Mouse (Mus musculus): Measurements from ENCODE around the gene Pycard. TPM values are rescaled to one million over a fixed set of nuclear protein-coding genes. Genes with fewer than 3 reads are reported as not detected.

The Pycard gene
- 16.5 and 20.1 TPM in 2 replicates for polyA plus RNA-seq (2012; rRNA removed)

GRCm38 (mm10) chr7:127993341-127993977, at the start of gene Pycard:
TSS of gene Pycard (minus strand) at chr7:127993867.

DNA sequence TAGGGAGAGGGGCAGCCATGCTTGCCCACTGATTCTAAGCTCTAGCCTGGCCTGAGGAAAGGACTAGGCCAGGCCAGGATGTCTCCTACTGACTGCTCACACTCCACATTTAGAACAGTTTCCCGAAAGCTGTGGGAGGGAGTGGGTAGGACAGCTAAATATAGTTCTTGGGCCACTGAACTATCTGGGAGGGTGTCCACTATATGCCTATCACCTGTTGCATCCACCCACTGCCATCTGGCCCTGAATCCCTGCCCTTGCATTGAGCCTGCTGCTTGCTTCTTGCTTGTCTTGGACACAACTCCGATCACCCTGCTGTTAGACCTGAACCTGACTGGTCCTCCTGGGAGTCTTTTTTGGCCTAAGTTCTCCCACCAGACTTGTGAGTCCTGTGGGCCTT, 10.0 kb upstream of the Pycard start, which contains the start of gene Trim72:
Gene Trim72, plus strand, starts transcription at position 262 of the 400 bp plus-strand sequence.

DNA sequence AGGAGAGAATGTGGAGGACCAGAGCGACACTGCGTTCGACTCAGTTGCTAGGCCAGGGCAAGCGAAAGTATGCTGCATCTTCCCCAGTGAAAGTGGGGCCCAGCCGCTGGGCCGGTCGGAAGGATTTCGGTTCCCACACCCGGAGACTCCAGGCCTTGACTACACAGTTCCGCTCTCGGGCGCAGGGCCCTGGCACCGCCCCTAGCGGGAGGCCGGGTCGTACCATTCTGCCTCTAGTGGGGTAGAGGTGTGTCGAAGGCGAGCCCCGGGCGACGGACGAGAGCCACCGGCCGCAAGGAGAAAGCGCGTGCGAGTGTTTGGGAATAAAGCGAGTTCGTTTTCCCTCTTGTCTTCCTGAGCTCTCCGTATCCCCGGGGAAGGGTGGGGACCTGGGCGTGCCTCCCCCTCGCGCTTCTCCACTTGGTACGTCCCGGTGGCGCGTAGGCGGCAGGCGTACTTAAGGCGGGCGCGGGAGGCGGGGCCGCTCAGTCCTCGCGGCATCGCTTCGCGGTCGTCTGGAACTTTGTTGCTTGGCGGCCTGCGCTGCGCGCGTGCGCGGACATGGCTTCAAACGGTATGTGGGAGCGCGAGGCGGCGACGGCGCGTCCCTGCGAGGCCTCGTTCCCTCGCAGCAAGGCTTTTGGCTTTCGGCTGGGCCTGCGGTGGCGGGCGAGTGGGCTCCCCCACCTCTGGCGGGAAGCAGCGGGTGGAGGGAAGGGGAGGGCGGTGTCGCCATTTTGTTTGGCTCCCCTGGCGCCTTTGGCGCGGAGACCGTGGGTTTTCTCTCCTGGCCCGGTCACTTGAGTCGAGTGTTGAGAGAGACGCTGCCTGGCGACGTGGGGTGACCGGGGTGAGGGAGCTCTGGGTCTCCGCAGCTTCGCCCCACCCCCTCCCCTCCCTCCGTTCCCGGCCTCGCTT, 26.4 kb downstream of the Pycard start, which contains the start of gene Fus:
Gene Fus, plus strand, starts transcription at position 454 of the 918 bp plus-strand sequence.

DNA sequence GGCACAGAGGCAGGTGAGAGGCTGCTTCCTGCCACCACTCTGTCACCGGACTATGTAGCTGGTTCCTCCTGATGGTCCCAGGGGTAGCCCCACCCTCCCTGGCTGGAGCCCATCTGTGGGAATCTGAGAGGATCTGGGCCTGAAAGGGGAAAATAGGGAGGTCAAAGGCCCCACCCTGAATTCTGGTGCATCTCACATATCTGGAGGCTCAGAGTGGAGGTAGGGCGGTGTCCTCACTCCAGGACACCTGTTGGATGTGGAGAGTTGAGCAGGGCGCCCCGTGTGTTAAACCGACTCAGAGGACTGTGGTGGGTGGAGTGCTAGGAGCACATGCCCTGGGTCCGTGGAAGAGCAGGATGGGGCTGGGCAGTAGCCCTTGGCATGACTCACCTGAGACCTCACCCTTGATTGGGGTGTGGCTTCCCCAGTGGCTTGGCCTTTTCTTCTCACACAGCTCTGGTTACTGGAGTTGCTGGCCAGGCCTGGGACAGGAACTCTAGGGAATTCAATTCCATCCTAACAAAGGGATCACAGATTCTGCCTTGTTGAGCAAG, 47.1 kb downstream of the Pycard start, which contains the start of gene Prss36:
Gene Prss36, minus strand, starts transcription at position 256 of the 554 bp plus-strand sequence.

Other genes starting within 250 kb of the Pycard start
- 10.2 and 11.0 TPM in 2 replicates for gene Fbxl19, start 249.3 kb downstream of the Pycard start, polyA plus RNA-seq (2012; rRNA removed)
- gene Orai3, start 224.1 kb downstream of the Pycard start, polyA plus RNA-seq (2012; rRNA removed) = 4.6 and 6.9 TPM in 2 replicates
- 4.3 and 6.2 TPM in 2 replicates for gene Setd1a, start 217.2 kb downstream of the Pycard start, polyA plus RNA-seq (2012; rRNA removed)
- 0.90 and 1.2 TPM in 2 replicates for gene Gm49388, start 208.3 kb downstream of the Pycard start, polyA plus RNA-seq (2012; rRNA removed)
- gene Hsd3b7, start 193.3 kb downstream of the Pycard start, polyA plus RNA-seq (2012; rRNA removed) = 39.0 and 44.6 TPM in 2 replicates
- 36.4 and 37.2 TPM in 2 replicates for gene Stx4a, start 169.6 kb downstream of the Pycard start, polyA plus RNA-seq (2012; rRNA removed)
- 1.1 TPM in 2 replicates for gene Stx1b, start 169.3 kb downstream of the Pycard start, polyA plus RNA-seq (2012; rRNA removed)
- 6.1 and 7.2 TPM in 2 replicates for gene Zfp646, start 117.6 kb downstream of the Pycard start, polyA plus RNA-seq (2012; rRNA removed)
- 2.2 and 2.9 TPM in 2 replicates for gene Zfp668, start 117.0 kb downstream of the Pycard start, polyA plus RNA-seq (2012; rRNA removed)
- gene Prss53, start 102.9 kb downstream of the Pycard start, polyA plus RNA-seq (2012; rRNA removed) = 0.37 and 0.40 TPM in 2 replicates
- not detected in 2 replicates for gene Gm21974, start 98.4 kb downstream of the Pycard start, polyA plus RNA-seq (2012; rRNA removed)
- 65.8 and 72.2 TPM in 2 replicates for gene Vkorc1, start 98.2 kb downstream of the Pycard start, polyA plus RNA-seq (2012; rRNA removed)
- gene Bckdk, start 89.8 kb downstream of the Pycard start, polyA plus RNA-seq (2012; rRNA removed) = 24.1 and 27.2 TPM in 2 replicates
- 12.5 and 14.2 TPM in 2 replicates for gene Kat8, start 81.4 kb downstream of the Pycard start, polyA plus RNA-seq (2012; rRNA removed)
- 7.2 and 8.8 TPM in 2 replicates for gene Prss8, start 63.8 kb downstream of the Pycard start, polyA plus RNA-seq (2012; rRNA removed)
- 1.6 and 2.2 TPM in 2 replicates for gene Prss36, start 47.1 kb downstream of the Pycard start, polyA plus RNA-seq (2012; rRNA removed)
- 279 and 290 TPM in 2 replicates for gene Fus, start 26.4 kb downstream of the Pycard start, polyA plus RNA-seq (2012; rRNA removed)
- 0.05 and 0.67 TPM in 2 replicates for gene Trim72, start 10.1 kb upstream of the Pycard start, polyA plus RNA-seq (2012; rRNA removed)
- 2.0 and 2.8 TPM in 2 replicates for gene Itgam, start 68.8 kb upstream of the Pycard start, polyA plus RNA-seq (2012; rRNA removed)
- gene Gm49368, start 68.8 kb upstream of the Pycard start, polyA plus RNA-seq (2012; rRNA removed) = 0.01 TPM in 1 of 2 replicates, not detected in the other
- gene Itgax, start 135.7 kb upstream of the Pycard start, polyA plus RNA-seq (2012; rRNA removed) = 0.12 TPM in 2 replicates
- gene Itgad, start 160.5 kb upstream of the Pycard start, polyA plus RNA-seq (2012; rRNA removed) = 0.01 and 0.06 TPM in 2 replicates
- gene Cox6a2, start 212.5 kb upstream of the Pycard start, polyA plus RNA-seq (2012; rRNA removed) = 0.55 and 1.4 TPM in 2 replicates
- gene Armc5, start 243.5 kb upstream of the Pycard start, polyA plus RNA-seq (2012; rRNA removed) = 4.6 and 5.1 TPM in 2 replicates
- gene 9130023H24Rik, start 244.2 kb upstream of the Pycard start, polyA plus RNA-seq (2012; rRNA removed) = 0.96 and 1.3 TPM in 2 replicates

Measured in liver, embryonic 14 days (tissue).